Mouse (Mus musculus) thymus, postnatal 14 days (tissue): Measurements from ENCODE around the gene Spata32.

ENCODE experiments used
- DNase-seq: peaks from one replicate; pipeline ENCODE4 v3.0.0; 2021

Spata32 gene

DNA sequence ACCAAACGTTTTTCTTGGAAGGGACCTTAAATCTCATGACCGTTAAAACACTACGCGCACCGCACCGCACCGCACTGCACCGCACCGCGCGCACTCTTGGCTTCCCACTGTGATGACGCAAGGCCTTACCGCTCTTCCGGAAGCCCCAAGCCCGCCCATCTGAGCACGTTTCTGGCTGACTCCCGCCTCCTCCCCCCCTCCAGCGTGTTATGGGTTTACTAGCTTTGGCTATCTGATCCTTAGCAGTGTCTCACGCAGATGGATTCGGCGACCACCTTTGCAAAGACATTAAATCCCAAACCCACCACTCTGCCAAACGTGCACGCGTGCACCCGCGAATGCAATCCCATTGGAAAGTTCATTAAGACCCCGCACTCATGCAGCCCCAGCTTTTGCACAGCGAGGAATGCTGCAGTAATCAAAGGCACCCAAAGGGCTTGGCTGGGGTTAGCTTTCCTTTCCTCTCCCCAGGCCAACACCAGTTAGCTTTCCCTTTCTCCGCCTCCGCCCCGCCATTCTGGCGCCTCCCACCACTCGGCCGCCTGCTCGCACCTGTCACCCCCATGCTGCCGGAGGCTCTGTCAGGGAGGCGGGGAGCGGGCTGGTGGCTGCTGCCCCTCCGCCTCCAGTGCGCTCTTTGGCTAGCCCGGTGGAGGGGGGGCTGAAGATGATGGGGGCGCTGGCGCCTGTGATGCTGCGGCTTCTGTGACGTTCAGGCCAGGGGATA lies at the start of gene Spata32:
Gene Spata32 (minus strand): TSS at position 643 of the 727 bp plus-strand sequence.
- DNase-seq: peak; percentile 90

- DNase-seq: peak; percentile 100
These were observed 49.4 kb upstream of the Spata32 start, which contains the start of gene Map3k14 for GRCm38 (mm10) chr11:103267346-103268219. Map3k14 (minus strand) TSS chr11:103267472.

DNA sequence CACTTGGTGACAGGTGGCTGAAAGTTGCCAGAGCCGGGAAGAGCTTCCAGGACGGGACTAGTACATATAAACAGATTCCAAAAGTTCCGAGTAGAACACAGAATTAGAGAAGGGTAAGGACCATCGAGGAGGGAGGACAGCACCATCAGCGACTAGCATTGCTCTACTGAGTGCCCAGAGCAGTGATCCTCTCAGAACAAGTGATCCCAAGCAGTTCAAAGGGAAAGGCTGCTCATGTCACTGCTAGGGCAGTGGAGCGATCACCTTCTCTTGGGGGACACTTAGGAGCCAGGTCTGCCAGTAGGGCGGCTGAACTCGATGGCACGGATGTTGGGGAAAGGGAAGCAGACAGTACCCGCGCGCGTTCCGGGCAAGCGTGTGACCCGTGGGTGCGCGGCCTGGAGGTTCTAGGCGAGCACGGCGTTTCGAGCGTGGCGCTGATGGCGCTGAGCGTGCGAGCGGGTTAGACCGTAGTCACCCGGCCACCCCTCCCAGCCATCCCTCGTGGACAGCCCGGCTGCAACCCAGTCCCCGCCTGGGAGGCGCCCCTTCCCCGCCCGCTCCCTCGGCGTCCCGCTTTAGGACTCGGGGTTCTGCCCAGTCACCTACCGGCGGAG lies 48.6 kb upstream of the Spata32 start:
- DNase-seq: no peak

DNA sequence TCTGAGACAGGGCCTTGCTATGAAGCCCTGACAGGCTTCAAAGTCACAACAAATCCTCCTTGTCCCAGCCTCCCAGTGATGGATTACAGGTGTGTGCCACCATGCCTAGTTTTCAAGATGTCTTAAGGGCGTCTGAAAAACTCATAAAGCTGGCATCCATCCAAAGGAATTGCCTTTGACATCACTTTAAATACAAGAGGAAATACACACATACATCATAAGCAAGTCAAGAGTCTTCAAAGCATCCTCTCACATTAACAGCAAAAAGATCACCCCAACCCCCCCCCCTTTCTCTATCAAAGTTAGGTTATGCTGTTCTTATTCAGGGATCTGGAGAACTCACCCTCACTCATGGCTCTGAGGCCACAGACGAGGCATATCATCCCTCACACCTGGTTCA lies 47.6 kb upstream of the Spata32 start:
- no peak for DNase-seq

- DNase-seq: no peak
These were observed 47.0 kb upstream of the Spata32 start for GRCm38 (mm10) chr11:103265211-103265610.

- peak; percentile 63 for DNase-seq
These were observed 46.3 kb upstream of the Spata32 start for GRCm38 (mm10) chr11:103264427-103265005.

- DNase-seq: peak; percentile 45
These were observed 45.3 kb upstream of the Spata32 start for GRCm38 (mm10) chr11:103263551-103263950.

- DNase-seq: peak; percentile 75
These were observed 44.4 kb upstream of the Spata32 start for GRCm38 (mm10) chr11:103262412-103263267.

DNA sequence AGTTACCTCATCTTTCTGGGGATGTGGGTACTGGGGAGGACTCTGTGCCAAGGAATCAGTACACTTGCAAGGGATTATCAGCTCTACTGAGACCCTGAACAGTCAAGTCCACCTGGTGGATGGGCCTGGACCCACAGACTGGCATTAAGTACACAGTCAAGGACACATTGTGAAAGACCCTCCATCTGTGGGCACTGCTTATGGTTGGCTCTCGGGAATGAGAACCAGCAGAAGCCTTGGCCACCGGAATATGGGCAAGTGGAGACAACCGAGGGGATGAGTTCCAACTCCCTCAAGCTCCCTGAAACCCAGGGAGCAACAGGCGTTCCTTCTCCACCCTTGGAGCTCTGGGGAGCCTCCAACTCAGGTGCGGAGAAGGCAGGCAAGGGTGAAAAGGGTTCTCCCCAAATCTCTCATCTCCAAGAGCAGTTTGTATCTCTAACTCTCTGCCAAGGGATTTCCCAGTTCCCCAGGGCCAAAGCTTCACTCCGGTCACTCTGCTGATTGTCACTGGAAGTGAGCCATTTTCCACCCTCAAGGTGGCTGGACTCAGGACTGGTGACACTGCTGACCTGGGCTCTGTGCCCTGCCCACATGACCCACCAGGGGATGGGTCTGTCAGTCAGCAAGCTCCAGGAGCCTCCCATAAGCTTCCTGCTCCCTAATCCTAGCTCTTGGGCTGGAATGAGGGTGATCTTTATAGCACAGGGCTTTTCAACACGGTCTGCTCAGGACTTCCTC lies 43.6 kb upstream of the Spata32 start:
- DNase-seq: no peak

DNA sequence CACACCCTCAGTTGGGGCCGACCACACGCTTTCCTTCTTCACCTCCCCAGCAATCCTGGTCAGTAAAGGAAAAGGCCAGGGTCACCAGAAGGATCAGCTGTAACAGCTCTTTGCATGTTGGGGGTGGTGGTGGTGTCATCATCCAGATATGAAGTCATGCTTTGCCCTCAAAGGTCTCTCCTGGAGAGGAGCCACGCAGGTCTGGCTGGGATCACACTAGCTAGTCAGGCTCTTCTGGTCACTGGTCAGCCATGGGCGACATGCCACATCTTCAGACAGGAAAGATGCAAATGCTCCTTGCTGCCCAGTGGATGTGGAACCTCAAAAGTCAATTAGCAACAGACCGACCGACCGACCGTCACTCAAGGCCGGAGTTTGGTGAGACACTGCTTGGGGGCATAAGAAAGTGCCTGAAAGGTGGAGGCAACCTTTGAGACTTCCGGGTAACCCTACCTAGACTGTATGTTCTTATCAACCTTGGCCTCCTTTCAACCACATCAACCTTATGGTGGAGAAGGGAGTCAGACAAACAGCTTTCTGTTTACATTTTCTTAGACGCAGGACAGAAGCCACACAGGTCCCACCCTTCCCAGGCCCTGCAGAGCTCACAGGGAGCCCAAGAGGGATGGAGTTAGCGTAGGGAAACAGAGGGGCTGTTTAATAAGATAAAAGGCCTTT lies 42.4 kb upstream of the Spata32 start:
- no peak for DNase-seq

DNA sequence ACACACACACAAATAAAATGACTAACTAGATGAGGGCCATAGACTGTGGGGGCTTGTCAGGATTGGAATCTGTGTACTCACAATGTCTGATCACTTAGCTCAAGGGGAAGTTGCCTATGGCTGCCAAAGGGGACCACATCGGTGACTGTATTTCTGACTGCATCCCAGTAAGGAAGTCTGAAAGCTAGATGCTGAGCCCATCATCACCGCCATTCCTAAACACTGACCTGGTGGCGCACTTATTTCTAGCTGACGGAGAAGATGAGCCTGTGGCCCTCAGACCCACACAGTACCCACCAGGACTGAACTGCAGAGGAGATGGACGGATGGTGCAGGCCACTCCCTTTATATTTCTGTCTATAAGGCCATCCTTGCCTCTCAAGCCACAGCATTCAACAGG lies 41.8 kb upstream of the Spata32 start:
- no peak for DNase-seq

DNA sequence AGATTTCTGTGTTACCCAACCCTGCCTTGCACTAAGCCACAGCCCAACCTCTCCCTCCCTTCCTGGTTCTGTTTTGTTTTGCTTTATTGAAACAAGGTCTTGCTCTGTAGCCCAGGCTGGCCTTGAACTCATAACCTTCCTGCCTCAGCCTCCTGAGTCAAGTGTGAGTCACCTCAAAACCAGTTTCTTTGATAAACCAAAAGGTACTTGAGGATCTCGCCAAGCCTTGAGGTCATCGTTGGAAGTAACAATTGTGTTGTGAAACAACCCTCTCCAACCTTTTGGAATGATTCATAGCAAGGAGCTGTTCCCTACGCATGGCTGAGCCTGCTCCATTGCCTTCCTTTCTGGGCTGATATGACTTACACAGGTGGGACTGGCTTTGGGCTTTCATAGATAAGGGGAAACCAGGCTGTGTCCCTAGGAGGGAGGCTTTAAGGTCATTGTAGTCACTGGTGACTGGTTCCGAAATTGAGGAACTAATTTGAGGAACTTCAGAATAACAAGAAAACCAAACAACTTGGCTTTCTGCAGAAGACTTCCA lies 39.8 kb upstream of the Spata32 start:
- no peak for DNase-seq

- no peak for DNase-seq
These were observed 35.4 kb upstream of the Spata32 start for GRCm38 (mm10) chr11:103253605-103254004.

DNA sequence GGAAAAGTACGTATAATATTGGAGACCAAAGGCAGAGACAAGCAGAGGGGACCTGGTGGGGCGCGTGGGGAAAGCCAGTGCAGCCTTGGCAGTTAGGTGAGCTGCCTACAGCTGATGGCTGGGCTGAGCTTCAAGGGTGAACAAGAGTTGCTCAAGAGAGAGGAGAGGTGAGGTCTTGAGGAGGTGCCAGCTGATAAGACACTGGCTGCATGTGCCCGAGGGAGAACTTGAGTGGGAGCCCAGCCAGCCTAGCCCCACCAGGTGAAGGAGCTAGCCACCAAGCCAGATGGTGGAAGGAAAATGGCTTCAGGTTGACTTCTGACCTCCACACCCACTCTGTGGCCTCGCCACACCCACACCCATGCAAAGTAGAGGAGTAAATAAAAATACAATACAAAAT lies 34.1 kb upstream of the Spata32 start:
- no peak for DNase-seq

DNA sequence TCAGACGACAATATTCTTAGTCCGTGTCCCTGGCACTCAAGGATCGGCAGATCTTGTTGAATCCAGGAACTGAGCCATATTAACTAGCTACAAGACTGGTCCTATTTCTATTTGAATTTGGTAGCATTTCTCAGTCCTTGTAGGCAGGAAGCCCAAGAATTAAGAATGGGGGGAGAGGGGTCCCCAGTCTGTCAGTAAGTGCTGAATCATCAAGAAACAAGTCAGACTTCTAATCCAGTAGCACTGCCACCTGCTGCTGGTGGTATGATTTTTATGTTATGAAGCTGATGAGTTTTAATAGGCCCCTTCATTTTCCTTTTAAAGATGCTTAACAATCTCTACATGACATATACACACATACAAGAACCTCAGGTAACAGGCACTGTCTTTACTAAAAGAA lies 32.1 kb upstream of the Spata32 start:
- DNase-seq: no peak

- no peak for DNase-seq
These were observed 31.3 kb upstream of the Spata32 start for GRCm38 (mm10) chr11:103249509-103249908.

- DNase-seq: no peak
These were observed 30.6 kb upstream of the Spata32 start for GRCm38 (mm10) chr11:103248837-103249236.

DNA sequence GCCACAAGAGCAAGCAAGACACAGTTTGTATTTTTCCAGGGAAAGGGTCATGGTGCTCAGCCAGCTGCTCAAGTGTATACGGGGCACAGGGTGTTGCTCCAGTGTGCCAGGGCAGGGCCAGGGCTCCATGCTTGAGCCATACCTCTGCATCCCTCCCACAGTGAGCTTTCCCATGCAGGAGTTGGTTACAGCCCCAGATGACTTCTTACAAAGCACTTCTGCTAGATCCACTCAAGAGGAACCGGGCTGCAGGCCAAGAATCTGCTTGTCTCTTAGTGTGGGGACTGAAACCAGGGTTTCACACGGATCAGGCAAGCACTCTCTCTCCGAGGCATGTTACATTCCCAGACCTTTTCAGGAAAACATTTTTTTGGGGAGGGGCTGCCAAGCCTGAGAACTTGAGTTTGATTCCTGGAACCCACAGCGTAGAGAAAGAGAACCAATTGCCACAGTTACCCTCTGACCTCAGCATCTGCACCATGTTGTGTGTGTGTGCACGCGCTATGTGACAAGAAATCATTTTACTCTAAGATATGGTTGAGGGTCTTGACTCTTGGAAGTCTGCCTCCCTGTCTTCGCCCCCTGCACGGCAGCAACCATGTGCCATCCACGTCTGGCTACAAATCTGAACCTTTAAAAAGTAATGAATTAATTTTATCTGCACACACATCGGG lies 29.4 kb upstream of the Spata32 start:
- DNase-seq: no peak

- no peak for DNase-seq
These were observed 28.6 kb upstream of the Spata32 start for GRCm38 (mm10) chr11:103246731-103247290.
